Mouse (Mus musculus) spleen, adult 2 months (tissue): ENCODE data around the gene Gpr153.

Source experiments
- CTCF ChIP-seq: fragments of 200-500 bp; IDR thresholded peaks from 2 replicates; pipeline ENCODE4 v1.5.1; 2011; ENCODE audit warnings: mild to moderate bottlenecking, inconsistent platforms; ENCODE audit not compliant: insufficient read depth, insufficient read length, insufficient replicate concordance; ENCODE audit errors: extremely low read depth
- POLR2A ChIP-seq: fragments of 200-500 bp; IDR thresholded peaks from 2 replicates; pipeline ENCODE4 v1.6.1; 2011; ENCODE audit warnings: low read depth, low read length, inconsistent platforms

GRCm38 (mm10) chr4:152265791-152266190 lies 8.2 kb upstream of the Gpr153 start:
- TF ChIP-seq CTCF (no peak), POLR2A (no peak)
